Mouse (Mus musculus) heart, adult 2 months (tissue): ENCODE measurements around the gene Znrf3.

Experiments used
- CTCF ChIP-seq: fragments of 200-600 bp; IDR thresholded peaks from 2 replicates; pipeline ENCODE4 v1.8.1; 2022; ENCODE audit warnings: antibody characterized with exemption, mild to moderate bottlenecking, moderate library complexity
- EP300 ChIP-seq: fragments of 200-500 bp; IDR thresholded peaks from 2 replicates; pipeline ENCODE4 v1.6.1; 2011; ENCODE audit warnings: low read depth, low read length, control low read depth; ENCODE audit not compliant: insufficient read depth
- POLR2A ChIP-seq: fragments of 200-500 bp; IDR thresholded peaks from 2 replicates; pipeline ENCODE4 v1.6.1; 2011; ENCODE audit warnings: mild to moderate bottlenecking, low read depth, low read length, control low read depth; ENCODE audit not compliant: insufficient read depth

- no peak for TF ChIP-seq CTCF
- TF ChIP-seq POLR2A = no peak
- no peak for TF ChIP-seq EP300
These were observed 28.9 kb downstream of the Znrf3 start for GRCm38 (mm10) chr11:5415617-5416338.
